Mouse (Mus musculus): ENCODE measurements around the gene Sdcbp2.

Gene Sdcbp2

DNA sequence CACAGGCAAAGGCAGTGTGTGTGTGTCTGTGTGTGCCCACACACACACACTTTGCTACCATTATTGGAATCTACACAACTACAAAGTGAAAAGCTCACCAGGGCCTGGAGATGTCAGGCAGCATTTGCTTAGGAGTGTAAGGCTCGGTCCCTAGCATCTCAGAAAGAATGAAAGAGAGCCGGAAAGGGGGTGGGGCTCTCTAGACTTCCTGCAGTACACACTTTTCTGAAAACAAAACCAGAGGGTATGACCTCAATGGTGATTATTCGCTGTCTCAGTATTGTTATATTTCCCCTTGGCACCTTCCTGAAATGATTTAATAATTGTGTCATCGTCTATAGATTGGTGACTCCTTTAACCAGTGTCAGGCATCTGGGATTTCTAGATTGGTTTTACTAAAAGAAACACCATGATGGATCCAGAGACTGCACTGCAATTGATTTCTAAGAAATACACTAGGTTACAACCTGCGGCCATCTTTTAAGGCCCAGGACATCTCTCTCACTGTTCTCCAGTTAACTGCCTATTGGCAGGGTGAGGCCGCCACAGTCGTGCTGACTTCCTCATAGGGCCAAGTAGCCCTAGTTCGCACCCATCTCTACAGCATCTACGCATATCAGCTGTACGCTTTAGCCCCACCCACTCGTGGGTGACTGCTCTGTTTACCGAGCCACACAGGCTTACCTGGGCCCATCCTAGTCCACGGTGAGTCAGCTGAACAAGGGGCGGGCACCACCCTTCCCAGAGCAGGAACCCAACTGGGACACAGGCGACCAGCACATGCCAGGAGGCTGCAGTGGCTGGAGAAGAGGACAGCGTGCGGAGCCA, at the start of gene Sdcbp2:
Gene Sdcbp2 (plus strand): TSS at position 750 of the 828 bp plus-strand sequence.
- no peak for DNase-seq

DNA sequence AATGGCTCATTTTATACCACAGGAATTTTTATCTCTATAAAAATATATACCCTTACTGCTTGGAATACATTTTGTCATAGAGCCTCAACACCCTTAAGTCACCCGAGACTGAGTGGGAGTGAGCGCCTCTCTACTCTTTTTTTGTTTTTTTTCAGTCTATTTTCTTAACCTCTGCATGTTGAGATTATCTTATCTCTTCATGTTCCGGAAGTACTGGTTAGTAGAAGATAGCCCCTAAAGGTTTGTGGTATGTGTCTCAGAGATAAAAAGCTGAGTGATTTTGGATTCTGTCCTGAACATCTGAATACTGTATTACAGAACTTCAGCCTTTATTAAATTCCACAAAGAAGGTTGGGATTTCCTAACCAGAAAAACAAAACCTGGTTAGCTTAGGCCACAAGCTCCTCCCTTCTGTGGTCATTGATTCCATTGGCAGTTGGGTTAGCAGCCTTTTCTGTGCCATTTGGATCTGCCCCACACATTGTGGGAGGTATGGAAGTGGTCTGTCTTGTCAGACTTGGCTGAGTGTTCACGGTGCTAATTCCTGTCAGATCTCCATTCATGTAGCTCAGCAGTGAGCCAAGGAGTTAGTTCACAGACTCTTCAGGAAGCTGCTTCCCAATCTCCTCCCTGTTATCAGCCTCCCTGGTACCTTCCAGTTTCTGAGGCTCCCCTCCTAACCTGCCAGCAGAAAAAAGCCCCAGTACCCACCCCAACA, 47.9 kb upstream of the Sdcbp2 start:
- no peak for DNase-seq

DNA sequence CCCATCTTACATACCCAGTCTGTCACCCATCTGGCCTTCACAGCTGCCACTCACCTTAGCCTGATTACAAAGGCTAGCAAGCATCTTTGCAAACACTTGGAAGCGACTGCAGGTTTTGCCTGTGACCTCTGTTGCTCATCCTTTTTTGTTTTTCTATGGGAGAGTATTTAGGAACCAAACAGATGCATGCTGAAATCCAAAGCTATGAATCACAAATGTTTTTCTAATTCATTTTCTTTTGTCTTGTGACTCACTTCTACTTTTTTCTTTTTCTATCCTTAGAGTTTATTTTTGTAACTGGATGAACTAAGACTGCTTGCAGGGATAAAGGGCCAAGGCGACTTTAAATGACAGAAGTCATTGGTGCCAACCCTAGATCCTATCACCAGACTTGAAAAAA, 46.9 kb upstream of the Sdcbp2 start:
- no peak for DNase-seq

DNA sequence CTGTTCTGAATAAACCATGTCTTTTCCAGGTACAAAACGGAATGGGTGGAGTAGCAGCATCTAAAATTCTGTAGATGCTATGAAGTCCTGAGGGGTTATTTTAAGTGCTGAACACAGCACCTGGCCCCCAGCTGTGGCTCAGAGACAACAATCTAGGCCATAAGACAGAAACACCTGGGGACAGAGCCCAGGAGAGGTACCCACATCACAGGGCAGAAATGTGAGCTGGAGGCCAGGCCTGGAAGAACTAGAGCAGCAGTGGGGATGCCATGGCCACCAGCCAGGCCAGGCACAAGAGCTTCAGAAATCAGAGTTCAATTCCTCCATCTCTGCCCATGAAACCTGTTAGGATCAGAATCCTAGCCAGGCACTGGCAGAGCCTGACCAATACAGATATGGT, 44.4 kb upstream of the Sdcbp2 start:
- DNase-seq = no peak

DNA sequence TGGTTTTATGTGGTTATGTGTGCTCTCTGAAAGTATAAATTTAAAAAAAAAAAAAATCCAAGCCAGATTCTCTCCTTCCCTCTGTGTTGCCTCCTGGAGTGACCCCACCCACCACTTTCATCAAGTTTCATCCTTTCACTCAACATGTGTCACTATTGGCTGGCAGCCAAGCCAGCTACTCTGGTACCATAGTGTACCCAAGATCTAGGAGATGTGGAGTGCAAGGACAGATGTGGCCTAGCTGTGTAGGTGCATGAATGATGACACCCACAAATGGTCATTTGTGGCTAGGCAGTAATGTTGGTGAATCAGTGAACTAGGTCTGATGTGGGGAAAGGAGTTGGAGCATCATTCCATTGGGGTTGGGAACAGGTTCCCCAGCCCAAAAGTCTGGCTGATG, 43.3 kb upstream of the Sdcbp2 start:
- DNase-seq = no peak

DNA sequence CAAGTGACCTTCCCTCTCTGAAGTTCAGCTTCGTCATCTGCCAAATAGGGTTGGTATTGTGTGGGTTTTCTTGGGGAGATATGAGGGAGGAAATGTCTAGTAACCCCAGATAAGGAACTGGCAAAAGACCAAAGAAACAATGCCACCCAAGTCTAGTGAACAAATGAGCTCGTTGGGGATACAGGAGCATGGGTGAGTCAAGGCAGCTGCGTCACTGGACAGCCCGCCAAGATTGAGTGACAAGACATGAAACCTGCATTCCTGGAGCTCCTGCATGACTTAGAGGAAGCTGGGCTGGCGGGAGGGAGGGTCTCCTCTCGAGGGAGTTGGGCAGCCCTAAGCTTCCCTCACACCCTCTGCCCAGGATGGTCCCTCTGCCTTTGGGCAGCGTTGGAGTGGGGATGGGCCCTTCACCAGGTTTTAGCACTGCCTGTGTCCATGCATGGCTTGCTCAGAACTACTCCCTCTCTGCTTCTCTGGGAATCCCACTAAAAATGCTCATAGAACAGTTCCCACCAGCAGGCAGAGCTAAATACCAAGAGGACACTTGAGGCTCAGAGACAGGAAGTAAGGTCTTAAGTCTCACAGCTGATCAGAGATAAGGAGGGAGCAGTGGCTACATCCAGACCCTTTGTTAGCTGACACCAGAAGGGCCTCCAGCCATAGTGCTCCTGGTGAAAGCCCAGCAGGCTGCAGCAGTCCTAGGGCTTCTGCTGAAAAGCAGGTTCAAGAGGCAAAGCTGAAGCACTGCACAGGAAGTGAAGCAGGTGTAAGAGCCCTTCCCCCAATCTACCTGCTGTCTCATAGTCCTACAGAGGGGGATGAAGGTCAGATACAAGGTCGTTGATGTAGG, 41.8 kb upstream of the Sdcbp2 start:
- no peak for DNase-seq

DNA sequence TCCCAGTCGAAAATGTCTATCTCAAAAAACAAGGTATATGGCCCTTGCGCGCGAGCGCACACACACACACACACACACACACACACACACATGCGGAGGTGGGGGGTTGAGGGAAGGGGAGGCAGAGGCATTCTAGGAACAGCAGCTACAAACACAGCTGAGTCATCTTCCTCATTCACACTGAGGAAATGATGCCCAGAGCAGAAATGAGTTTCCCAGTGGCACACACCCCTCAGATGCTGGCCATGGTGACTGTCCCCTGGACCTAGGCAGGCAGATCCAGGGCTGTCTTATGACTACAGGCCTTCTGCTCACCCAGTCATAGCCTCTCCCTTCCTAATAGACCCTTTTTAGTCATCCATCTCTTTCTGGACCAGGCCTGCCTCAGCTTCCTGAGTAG, 38.8 kb upstream of the Sdcbp2 start:
- DNase-seq = no peak

DNA sequence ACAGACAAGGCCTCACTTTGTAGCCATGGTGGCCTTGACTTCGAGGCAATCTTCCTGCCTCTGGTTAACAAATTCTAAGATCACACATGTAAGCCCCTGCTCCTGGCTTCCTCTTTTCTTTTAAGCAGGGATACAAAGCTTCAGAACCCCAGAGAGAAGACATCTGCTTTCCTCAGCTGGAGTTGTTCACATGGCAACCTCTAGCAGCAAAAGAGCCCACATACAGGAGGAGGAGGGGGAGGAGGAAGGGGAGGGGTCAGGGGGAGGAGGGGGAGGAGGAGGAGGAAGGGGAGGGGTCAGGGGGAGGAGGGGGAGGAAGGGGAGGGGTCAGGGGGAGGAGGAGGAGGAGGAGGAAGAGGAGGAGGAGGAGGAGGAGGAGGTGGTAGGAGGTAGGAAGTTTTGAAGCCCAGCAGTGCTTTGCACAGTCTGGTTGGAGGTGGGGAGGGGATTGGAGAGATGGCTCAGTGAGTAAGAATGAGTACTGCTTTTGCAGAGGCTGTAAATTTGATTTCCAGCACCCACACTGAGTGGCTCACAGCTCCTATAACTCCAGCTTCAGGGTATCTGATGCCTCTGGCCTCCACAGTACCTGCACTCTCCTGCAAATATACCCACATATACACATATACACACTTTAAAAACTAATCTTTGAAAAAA, 36.3 kb upstream of the Sdcbp2 start:
- DNase-seq = no peak

DNA sequence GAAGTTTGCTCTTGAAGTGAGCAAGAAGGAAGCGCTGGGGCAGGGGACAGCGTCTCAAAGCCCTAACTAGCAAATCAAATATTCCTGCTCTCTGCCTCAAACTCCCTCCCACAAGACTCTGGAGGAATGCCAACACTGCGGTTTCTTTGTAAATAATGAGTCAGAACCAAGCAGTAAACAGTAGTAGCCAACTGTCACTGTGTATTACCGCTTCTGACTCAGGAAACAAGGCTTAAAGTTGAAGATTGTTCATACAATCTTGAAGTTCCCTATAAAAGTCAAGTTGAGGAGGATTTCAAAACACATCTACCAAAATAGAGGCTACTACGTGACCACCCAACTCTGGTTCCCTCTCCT, 35.8 kb upstream of the Sdcbp2 start:
- no peak for DNase-seq

DNA sequence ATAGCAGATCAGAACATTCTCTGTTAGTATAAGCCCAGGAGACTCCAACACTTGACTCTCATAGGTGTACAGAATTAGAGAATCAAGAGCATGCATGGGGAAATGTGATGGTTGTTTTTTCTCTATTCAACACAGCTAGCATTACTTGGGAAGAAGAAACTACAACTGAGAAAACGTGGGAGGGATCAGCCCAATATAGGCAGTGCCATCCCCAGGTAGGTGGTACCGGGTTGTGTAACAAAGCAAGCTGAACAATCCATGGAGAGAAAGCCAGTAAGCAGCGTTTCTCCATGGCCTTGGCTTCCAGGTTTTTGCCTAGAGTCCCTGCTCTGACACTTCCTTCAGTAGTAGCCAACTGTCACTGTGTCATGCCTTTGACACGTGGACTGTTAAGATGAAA, 33.8 kb upstream of the Sdcbp2 start:
- no peak for DNase-seq

DNA sequence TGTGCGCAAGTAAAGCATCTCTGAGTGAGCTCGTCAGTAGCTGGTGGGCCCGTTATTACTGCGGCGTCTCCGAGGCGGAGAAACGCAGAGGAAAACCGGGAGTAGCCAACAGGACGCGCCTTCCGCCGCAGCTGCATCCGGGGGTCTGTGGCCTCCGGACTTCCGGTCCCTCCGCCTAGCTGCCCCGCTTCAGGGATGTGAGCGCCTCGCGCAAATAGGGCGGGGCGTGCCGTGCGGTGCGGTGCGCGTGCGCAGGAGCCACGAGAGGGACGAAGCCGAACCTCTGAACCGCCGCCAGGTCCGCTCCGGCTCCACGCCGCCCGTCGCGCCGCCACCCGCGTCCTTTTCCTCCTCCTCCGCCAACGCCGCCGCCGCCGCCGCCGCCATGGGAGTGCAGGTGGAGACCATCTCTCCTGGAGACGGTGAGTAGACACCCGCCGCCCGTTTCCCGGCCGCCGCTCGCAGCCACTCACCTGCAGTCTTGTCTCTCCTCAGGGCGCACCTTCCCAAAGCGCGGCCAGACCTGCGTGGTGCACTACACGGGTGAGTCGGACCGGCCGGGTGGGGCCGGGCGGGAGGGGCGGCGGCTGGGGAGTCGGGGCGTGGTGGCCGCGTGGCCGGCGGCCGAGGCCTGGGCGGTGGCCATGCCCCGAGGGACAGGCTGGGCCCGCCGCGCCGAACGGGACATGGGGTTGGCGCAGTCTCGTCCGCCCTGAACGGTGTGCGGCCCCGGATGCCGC, 29.9 kb upstream of the Sdcbp2 start, which contains the start of gene Fkbp1a:
Gene Fkbp1a (plus strand): TSS at position 161 of the 740 bp plus-strand sequence.
- DNase-seq = peak; percentile 99 to 100

DNA sequence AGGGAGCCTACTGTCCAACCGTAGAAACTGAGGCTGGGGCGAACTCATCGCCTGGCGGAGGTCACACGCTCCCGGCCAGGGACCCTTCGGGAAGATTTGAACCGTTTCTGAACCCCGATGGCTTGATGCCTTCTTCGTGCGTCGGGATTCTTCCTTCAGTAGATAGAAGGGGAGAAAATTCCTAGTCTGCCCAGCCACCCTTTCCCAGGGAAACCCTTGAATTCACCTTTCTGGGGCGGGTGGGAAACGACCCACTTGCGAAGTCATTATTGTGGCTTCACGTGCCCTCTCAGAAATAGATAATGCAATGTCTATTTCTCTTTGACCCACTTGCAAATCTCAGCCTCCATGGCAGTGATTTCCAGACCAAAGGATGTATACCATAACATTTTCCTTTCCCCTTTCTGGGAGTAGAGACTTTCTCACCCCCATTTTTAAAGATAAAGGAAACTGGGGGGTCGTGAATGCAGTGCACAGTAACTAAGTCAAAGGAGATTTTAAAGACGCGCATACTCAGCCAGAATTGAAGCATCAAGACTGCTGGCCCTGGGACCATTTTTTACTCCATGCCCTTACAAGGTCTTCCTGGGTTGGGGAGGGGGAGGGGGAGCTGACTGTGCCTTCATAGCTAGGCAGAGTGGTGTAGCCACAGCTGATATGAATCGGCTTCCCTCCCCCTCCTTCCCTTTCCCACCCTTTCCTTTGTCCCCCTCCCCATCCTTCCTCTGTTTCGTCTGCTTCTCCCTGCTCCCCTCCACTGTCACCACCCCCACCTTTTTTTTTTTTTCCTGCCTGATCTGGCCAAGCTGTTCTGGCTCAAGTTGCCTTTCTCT, 29.1 kb upstream of the Sdcbp2 start:
- DNase-seq = peak; percentile 27 to 64

DNA sequence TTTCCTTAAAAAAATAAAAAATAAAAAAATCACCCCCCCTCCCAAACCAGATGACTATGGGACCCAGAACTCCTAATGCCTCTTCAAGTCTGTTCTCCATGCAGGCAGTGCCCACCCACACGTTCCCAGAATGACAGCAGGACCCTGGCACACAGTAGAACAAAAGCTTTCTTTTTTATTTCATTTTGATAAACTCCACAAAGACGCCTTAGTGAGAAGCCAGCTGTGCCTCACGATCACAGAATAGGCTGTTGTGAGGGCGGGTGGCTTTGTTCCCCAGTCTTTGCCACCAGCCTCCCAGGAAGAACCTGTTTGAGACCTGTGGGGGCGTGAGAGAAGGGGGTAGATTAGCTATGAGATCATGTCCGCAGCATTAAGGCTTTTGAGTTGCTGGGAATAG, 27.7 kb upstream of the Sdcbp2 start:
- no peak for DNase-seq

DNA sequence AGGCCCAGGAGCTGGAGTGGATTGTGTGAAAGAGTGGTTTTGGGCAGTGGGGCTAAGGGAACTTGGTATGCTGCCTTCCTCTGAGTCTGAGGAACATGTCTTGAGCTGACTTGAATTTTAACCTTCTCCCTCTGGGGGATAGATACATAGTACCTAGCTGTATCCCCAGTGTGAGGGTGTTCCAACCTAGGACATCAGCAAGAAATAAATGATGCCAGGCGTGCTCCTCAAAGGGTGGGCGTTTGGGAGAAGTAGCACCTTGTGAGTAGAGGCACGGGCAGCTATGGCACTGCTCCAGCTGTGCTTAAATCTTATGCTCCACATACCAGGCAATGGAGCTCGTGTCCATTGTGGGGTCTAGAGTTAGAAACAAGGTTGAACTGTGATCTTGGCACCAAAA, 25.9 kb upstream of the Sdcbp2 start:
- no peak for DNase-seq

DNA sequence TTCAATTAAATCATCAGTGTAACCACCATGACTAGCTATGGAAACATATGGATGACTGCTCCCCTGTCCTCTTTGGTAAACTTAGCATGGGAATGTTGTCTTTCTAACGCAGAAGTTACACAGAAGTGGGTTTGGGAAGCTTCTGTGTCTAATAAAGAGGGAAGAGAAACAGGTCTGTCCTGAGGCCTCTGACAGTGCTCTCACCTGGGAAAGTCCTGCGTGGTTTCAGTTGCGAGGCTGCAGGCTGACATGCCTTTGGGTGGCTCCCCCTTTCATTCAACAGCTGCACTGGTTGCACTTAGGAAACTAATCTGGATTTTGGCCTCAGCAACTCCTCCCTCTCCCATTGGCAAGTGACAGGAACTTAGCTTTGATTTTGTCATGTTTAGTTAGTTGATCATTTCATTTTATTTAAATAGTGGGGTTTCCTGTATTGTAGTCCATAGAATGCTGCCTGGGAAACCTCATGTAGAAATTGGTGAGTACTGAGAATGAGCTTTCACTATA, 22.8 kb upstream of the Sdcbp2 start:
- DNase-seq = no peak

DNA sequence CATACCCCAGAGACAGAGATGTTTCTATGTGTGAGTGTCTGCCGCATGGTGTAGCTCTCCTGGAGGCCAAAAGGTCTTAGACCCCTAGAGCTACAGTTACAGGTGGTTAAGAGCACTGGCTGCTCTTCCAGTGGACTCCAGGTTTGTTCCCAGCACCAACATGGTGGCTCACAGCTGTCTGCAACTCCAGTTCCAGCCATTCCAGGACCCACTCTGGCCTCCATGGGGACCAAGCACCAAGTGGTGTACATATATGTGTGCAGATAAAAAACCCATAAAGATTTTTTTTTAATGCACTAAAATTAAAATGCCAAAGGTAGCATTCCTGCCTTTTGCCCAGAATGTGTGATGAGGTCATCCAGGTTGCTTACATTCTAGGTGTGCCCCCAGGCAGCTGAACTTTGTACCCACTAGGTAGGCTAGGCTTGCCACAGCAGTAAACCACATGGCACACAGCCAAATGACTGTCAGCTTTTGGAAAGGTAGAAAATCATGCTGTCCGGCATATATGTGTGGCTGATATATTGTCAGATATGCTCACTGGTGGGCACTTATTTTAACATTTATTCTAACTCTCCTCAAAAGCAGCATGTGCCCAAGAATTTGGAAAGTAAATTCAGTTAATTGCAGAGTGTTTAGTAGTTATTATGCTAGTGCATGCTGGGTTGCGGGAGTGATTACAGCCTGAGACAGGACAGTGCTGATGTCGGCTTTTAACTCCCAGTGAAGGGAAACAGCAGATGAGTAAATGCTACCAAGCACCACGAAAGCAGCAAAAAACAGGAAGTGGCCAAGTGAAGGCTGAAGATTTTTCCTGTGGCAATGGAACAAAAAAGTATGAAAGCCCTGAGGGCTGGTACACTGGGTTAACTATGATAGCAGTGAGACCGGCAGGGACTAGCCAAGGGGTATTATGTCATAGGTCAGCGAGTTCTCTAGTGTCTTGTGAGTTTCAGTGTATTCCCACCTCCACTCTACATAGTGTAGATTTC, 9.2 kb upstream of the Sdcbp2 start:
- no peak for DNase-seq

DNA sequence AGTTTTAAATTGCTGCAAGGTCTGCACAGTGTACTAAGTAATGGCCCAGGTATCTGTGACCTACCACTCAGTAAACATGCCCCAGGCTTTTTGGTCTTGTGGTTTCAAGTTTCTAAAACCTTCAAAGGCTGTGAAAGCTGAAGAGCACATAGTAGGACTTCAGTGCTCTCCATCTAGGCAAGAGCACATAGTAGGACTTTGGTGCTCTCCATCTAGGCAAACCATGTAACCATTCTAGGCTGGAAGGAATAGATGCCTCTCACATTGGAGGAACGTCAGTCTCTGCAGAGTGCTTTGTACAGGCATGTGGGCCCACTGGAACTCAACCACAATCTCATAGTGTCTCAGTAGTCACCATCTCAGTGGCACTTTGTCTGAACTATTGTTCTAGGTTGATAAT, 8.4 kb upstream of the Sdcbp2 start:
- no peak for DNase-seq

DNA sequence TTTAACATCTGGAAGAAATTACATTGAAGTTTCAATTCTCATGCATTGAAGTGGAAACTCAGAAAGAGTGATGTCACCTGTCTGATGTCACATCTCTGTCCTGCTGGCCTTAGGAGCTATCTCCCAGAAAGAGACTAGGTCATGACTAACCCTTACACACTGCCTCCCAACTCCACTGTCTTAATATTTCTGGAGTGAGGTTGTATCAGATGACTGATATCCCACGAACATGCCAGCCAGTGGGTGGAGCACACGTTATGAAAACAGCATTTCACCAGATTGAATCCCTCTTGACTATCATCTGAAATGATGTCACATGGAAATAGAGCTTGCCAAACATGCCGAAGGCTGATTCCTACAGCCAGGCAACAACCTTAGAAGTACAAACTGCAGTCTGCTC, 7.4 kb upstream of the Sdcbp2 start:
- DNase-seq = no peak

DNA sequence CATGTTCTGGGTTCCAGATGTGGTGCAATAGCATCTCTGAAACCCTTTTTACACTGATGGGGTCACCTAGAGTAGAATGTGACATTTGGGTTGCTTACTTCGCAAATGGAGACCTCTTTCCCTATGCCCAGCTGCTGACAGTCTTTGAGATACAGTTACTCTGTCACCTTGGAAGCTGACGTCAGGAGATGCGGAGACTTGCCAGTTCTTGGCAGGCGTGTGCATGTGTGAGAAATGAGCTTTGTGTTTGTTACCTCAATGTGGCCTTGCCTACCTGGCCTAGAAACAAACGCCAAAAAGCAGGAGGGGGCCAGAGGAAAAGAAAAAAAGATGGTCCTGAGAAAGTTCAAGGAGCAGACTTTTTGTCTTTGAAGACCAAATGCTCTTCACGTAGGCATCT, 5.6 kb upstream of the Sdcbp2 start:
- DNase-seq = no peak

DNA sequence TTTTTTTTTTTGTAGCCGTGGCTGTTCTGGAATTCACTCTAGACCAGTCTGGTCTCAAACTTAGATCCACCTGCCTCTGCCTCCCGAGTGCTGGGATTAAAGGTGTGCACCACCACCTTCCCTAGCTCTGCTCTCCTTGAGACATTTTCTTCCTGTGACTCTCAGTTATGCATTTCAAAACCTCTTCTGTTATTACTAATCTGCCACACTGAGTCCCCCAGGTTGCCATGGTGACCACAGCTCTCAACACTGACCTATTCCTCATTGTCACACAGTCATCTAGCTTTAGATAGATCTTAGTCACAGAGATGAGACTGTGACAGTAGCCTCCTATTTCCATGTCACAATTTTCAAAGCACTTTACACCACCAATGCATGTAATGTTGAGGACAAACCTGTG, 3.0 kb upstream of the Sdcbp2 start:
- no peak for DNase-seq

All from cerebellum, postnatal 25 days (tissue).